Mouse (Mus musculus) testis, postnatal 14 days (tissue): ENCODE results near the gene Prkar1b.
A peak's percentile ranks its signal among the peaks of the same experiment; 100 is the strongest.

Experiments
- DNase-seq: peaks from one replicate; pipeline ENCODE4 v3.0.0; 2021; ENCODE audit warnings: low spot score

The Prkar1b gene

DNA sequence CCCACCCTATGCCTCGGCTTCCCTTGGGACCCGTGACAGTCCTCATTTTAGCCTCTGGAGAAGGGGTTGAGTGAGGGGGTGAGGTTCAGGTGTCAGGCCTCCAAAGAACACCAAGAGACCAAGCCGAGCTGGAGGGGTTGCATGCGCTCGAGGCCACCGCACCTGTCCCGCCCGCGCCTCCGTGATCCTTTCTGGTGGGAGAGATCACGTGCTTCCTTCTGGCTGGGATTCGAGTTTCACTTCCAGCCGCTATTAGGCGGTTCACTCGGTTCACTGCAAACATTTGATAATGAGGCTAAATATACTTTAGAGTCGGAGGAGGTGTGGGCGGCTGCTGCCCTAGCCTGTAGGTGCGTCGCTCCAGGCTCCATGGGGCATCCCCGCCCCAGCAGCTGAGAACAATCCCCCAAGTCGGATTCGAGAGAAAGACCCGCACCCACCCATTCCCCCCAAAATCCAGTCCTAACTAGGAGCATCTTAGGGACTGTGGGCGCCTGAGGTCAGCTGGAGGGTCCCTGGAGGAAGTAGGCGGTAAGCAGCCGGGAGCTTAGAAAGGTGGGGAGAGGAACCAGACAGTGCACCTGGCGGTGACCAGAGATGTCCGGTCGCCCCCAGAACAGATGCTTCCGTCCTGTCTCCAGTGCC lies 151.7 kb downstream of the Prkar1b start:
- peak; percentile 43 for DNase-seq

DNA sequence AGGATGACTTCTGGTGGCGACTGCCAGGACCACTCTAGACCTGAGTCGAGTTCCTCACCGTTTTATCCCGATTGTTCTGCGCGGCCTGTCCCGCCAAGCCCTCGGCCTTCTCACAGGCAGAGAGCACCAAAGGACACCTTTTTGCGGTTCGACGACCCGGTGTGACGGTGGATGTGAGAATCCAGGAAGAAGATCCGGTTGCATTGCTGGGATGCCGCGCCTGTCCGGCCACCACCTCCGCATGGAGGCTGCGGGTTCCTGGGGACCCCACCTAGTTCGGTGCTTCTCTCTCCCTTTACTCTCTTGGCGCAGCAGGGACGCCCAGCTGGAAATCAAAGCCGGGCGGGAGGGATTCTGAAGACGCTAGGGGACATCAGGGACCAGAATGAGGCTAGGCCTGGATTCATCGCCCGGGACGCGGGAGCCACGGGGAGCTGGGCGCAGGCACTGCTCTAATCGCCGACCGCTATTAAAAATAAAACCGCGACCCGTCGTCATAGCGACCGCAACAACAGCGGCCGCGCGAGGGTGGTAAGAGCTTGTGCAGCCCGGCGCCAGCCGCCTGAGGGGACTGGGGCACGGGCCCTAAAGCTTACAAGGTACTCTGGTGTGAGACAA lies 152.5 kb downstream of the Prkar1b start, which contains the start of gene Pdgfa:
Gene Pdgfa, minus strand, starts transcription at position 200 of the 618 bp plus-strand sequence.
- DNase-seq = peak; percentile 67

GRCm38 (mm10) chr5:138996322-138997073 lies 153.3 kb downstream of the Prkar1b start:
- DNase-seq = no peak

DNA sequence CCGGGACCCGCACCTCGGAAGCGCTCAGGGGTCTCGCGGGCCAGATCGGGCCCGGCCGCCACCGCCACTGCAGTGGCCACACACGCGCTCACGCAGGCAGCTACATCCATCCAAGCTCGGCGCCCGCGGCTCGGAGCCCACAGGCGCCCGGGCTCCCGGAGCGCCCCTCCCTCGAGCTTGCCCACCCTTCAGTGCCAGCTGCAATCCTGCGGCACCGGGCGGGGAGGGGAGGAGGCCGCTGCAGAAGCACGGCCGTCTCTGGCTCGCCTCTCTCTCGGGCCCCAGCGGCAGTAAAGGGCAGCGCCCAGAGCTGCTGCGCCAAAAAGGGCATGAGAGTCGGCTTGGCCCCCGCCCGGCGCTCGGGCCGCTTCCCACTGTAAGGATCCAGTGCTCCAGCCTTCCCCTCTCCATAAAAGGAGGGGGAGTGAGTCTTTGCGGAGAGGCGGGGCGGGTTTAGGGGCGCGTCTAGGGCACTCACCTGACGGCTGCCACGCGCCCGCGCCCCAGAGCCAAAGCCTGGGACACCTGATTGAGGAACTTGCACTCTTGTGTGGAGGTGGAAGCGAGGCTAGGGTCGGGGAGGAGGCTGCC lies 154.0 kb downstream of the Prkar1b start:
- DNase-seq = peak; percentile 61

DNA sequence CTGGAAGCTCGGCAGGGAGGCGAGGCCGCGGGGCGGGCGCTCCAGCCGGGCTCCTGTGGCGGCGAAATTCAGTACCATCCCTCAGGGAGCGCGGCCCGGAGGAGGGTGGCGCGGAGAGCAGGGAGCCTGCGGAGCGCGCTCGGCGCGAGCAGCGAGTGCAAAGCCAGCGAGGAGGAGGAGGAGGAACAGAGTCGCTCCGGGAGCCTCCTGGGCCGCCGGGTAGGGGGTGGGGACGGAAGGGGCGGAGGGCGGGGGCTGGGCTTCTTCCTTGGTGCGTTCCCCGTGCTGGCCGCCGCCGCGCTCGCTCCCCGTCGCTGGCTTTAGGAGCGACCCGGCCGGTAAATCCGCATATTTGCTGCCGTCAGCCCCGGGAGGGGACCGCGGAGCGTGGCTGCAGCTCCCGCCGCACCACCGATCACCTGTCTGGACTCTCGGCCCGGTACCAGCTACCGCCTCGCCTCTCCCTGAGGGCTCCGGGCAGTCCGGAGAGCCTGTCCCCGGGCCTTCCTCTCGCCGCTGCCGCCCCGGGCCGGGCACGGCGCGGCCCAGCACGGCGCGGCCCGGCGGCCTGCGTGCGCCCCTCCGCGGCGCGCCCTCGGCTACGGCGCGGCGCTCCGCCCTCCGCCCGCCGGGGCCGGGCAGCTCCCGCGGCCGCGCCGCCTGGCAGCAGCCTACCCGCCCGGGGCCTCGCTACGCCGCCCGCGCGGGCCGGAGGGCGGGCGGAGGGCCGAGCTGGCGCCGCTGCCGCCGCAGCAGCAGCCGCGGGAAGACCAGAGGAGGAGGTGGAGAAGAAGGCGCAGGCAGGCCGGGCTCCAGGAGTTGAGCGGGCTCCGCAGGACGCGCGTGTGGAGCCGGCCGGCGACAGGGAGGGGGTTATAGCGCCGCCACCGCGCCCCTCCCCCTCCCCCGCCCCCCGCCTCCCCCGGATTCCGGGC lies 154.7 kb downstream of the Prkar1b start:
- DNase-seq = peak; percentile 71

GRCm38 (mm10) chr5:138994108-138994785 lies 155.6 kb downstream of the Prkar1b start:
- DNase-seq = no peak

GRCm38 (mm10) chr5:138993371-138994107 lies 156.3 kb downstream of the Prkar1b start:
- no peak for DNase-seq

DNA sequence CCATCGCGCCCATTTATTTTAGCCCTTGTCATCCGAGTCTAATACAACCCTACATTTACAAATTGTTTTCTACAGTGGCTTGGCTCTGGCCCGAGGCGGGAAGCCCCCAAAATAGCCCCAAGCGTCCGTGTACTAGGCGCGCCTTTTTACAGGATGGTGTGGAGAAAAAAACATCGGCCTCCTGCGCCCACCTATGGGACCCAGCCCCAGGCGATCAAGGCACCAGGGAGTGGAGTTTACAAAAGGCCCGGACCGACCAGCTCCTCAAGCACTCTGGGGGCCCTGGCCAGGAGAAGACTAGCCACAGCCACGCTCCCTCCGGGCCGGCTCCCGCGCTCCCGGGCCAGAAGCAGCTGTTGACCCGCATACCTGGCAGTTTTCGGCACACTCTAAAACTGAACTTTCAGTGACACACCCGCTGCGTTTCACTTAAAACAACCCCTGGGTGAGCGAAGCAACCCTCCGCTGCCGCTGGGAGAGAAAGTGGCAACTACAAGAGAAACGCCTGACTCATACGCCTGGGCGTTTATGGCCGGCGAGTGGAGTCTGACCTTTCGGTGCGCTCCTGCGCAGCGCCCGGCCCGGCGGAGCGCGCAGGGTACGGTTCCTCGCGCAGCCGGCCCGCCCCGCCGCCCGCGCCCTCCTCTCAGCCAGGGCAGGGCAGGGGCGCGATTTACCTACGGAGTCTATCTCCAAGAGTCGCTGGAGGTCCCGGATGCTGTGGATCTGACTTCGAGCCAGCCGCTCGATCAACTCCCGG lies 157.0 kb downstream of the Prkar1b start:
- no peak for DNase-seq

DNA sequence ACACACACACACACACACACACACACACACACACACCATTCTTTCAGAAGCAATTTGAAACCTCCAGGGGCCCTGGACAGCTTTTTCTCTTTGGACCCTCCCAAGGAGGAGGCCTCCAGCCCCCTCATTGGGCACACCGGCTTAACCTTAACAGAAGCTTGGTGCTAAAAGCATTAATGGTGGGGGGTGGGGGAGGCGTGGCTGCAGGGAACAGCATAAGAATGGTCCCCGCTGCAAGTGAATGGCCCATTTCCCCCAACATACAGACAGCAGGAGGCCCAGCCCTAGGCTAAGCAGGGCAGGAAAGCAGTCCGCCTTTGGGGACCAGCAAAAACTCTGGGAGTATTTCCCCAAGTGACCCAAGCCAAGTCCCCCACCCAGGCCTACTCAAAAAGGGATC lies 158.1 kb downstream of the Prkar1b start:
- DNase-seq = no peak

DNA sequence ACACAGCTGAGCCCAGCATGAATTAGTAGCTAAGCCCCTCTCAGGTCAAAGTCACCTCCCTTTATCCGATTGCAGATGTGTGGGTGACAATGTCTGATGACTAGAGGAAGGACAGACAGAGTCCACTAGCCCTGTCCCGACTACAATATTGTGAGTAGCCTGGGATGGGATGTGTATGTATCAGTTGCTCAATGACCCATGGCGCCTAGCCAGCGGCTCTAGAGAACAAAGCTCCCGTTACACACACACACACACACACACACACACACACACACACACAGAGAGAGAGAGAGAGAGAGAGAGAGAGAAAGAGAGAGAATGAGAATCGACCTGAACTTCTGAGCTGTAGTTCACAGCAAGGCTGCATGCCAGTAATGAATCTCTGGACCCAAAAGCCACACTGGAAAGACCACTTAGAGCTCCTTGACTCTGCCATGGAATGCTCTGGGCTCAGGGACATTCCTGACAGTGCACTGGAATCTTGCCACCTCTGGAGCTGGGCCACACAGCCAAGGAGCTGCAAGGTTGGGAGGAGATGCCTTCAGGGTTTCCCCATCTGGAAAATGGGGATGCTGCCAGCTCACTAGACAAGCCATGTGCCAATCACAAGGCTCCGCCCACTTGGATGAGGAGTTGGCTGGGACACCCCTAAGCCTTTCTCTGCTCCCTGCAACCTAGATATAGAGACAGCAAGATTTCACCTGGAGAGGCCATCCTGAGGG lies 159.0 kb downstream of the Prkar1b start:
- no peak for DNase-seq

GRCm38 (mm10) chr5:138989567-138989966 lies 160.2 kb downstream of the Prkar1b start:
- no peak for DNase-seq

DNA sequence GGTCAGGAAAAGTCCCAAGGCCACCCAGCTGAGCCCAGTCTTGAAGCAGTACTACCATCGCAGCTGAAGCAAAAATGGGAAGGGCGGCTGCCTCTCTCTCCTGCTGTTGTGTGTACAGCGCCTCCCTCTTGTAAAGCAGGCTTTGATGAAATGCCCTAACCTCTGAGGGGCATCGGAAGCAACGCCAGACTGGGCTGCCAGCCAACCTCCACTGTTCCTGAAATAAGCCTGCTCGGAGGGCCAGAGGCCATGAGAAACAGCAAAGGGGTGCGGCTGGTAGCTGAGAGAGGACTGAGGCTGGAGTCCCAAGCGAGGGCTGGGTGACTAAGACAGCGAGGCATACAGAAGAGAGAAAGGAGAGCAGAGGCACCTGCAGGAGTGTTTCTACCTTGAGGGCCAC lies 161.0 kb downstream of the Prkar1b start:
- DNase-seq = no peak

DNA sequence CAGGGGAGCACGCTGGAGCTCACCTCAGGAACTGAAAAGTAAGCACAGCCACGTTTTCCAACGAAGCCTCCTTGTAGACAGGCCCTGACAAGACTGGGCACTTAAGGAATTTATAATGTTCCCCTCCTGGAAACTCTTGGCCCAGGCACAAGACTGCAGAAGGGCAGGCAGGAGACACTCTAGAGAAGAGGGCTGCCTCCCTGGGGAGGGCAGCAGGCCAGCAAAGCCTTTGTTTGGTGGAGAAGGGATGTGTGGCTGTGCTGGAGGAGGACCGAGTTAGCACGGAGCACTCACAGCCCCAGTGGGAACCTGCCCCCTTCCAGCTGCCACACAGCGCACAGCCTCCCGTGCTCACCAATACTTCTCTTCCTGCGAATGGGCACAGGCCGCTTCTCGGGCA lies 161.8 kb downstream of the Prkar1b start:
- DNase-seq = no peak

DNA sequence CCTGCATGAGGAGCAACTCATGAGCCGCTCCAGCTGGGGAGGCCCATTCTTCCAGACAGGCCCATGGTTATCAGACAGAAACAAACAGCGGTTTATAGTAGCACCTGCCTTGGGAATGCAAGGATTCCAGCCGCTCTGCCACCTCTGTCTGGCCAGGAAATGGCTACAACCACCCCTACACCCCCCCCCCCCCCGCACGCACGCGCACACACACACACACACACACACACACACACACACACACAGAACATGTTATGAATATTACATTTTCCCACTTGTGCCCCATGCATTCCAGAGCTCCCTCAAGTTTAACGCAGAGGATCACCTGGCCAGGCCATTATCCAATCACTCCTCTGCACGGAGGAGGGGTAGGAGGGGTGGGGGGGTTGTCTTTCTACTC lies 167.9 kb downstream of the Prkar1b start:
- no peak for DNase-seq

GRCm38 (mm10) chr5:138980608-138981007 lies 169.2 kb downstream of the Prkar1b start:
- DNase-seq = no peak

DNA sequence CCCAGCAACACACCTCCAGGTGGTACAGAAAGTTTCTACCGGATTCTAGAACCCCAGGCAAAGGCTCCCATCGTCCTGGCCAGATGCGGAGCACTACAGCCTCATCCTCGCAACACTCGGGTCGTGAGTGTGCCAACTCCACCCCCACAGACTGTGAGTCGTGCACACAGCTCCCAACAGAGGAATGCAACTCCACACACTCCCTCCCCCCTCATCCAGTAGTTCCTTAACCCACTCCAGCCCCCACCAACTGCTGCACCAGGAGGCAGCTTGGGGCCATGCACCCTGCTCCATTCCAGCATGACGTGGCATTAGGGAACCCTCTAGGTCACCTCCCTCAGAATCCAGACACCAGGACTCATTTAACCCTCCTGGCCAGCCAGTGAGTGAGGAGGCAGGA lies 170.0 kb downstream of the Prkar1b start:
- DNase-seq = no peak

GRCm38 (mm10) chr5:138977759-138978158 lies 172.0 kb downstream of the Prkar1b start:
- no peak for DNase-seq

- peak; percentile 80 for DNase-seq
Measured at GRCm38 (mm10) chr5:138974911-138975485, 174.8 kb downstream of the Prkar1b start.

DNA sequence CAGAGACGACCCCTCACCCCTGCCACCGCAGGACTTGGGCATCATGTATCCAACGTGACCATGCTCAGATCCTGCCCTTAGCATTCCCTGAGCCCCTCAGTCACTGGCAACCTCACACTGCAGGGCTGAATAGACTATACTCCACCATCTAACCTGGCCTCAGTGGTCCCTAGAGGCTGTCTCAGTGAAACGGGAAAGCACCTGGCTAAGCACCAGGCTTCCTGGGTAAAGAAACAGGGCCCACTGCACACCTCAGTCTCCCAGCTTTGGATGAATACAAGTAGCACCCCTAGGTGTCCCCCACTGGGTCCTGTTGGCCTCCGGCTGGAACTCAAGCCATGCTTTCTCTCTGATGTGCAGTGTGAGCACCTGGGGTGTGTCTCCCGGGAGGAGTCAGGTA lies 176.3 kb downstream of the Prkar1b start:
- peak; percentile 4 for DNase-seq
